Mouse (Mus musculus): ENCODE data around the gene Mapkapk5. TPM values are rescaled to one million over a fixed set of nuclear protein-coding genes. Genes with fewer than 3 reads are reported as not detected.

Gene Mapkapk5
- polyA plus RNA-seq, 1 experiment from 2014 or later = 62.8 TPM

DNA sequence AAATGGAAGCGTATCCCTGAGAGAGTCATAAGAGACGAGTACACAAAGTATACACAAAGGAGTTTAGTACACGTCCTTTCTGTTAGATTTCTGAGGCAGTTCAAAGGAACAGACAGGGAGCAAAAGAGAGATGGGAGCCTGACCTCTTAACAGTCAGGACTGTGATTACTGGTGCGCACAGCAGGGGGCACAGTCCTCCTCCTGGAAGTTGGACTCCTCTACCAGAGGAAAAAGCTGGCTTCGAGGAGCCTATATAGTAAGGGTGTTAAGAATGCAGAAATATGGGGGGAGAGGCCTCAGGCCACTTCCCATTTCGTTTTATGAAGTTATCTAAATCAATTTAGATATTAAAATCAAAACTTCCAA lies 808 bp upstream of the Mapkapk5 start:
- H3K9ac ChIP-seq = peak overlapping the region; percentile 99
- H3K27ac ChIP-seq = no peak overlapping the region
- H3K27me3 ChIP-seq = no peaks in the 10 kb centered on the region
- peak overlapping the region; percentile 93 for H3K4me2 ChIP-seq (replicated peaks)
- ATAC-seq (ENCODE audit: low FRiP score) = peak; percentile 26; the same call in 1 of the 2 replicates
- H3K36me3 ChIP-seq = no peaks in the 10 kb centered on the region
- no peaks in the 10 kb centered on the region for H3K9me3 ChIP-seq (replicated peaks)
- peaks cover 29% of the 10 kb centered on the region for H3K4me1 ChIP-seq
- peak overlapping the region; percentile 100 for H3K4me3 ChIP-seq
- WGBS = 42% methylated on average over 6 of the region's 6 CpGs

DNA sequence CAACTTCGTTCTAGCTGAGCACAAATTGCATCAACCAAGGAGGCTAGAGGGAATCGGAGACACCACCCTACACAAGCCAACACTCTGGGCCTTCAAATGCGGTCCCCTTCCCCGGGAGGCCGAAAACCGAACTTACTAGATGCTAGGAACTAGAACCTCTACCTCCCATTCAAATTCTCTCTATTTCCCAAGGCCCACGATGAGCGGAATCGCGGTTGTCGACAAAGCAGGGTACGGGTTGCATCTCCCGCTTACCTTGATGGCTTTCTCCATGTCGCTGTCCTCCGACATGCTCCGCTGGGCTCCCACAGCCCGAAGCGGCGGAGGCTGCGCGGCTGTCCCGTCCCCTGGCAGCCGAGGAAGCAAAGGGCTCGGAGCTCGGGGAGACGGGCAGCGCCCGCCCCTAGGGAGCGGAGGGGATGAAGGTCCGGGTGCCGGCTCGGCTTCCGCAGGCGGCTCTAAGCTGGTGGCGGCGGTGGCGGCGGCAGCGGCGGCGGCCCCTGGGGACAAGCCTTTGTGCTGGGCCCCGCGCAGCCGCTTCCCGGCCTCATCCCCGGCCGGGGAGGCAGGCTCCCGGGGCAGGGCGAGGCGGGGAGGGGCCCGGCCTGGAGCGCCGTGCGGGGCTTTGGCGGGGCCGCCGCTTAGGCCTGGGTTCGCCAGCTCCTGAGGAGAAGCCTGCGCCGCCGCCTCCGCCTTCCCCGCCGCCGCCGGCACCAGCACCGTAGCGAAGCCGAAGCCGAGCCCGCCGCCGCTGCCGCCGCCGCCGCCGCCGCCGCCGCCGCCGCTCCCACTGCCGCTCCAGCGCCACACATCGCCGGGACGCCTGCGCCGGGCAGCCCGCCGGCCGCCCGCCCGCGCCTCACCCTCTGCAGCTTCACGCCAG lies 554 bp downstream of the Mapkapk5 start, which contains the start of the genes Adam1a and Gm42878:
Gene Adam1a (minus strand): TSS at position 573 of the 883 bp plus-strand sequence.
Gene Gm42878 (minus strand): TSS at position 573 of the 883 bp plus-strand sequence.
- H3K9me3 ChIP-seq (replicated peaks) = no peaks in the 10 kb centered on the region
- peak within 1 kb of the TSS; percentile 99 for H3K9ac ChIP-seq
- no peaks in the 10 kb centered on the region for H3K36me3 ChIP-seq
- H3K4me1 ChIP-seq = peaks cover 29% of the 10 kb centered on the region
- no peaks in the 10 kb centered on the region for H3K27me3 ChIP-seq
- peak within 1 kb of the TSS; percentile 97 for H3K27ac ChIP-seq
- under 1% methylated on average over 64 of the region's 97 CpGs for WGBS
- peak; percentile 70 for ATAC-seq (ENCODE audit: low FRiP score)
- H3K4me2 ChIP-seq (replicated peaks) = peak within 1 kb of the TSS; percentile 93
- H3K4me3 ChIP-seq = peak within 1 kb of the TSS; percentile 100

GRCm38 (mm10) chr5:121543370-121543769 lies 2.3 kb downstream of the Mapkapk5 start:
- Histone ChIP-seq H3K4me3 (no peak overlapping the region), H3K27ac (no peak overlapping the region), H3K9ac (no peak overlapping the region), H3K4me2 (replicated peaks) (no peak overlapping the region), H3K36me3 (no peaks in the 10 kb centered on the region; the same call in 1 of the 2 replicates), H3K4me1 (peaks cover 29% of the 10 kb centered on the region), H3K9me3 (replicated peaks) (no peaks in the 10 kb centered on the region), H3K27me3 (no peaks in the 10 kb centered on the region)
- ATAC-seq (ENCODE audit: low FRiP score) = no peak
- WGBS = 81% methylated on average over 3 of the region's 3 CpGs

DNA sequence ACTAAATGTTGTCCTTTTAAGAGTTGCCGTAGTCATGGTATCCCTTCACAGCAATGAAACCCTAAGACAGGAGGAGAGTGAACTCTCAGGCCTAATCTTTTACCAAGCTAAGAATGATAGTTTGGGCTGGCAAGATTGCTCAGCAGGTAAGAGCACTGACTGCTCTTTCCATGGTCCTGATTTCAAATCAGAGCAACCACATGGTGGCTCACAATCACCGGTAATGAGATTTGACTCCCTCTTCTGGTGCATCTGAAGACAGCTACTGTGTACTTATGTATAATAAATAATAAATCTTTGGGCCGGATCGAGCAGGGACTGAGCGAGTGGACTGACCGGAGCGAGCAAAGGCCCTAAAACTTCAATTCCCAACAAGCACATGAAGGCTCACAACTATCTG lies 4.5 kb downstream of the Mapkapk5 start:
- Histone ChIP-seq H3K9ac (no peak overlapping the region), H3K4me3 (no peak overlapping the region), H3K4me2 (replicated peaks) (no peak overlapping the region), H3K9me3 (replicated peaks) (no peaks in the 10 kb centered on the region), H3K27ac (no peak overlapping the region), H3K4me1 (peaks cover 23% of the 10 kb centered on the region), H3K36me3 (peaks cover 13% of the 10 kb centered on the region), H3K27me3 (no peaks in the 10 kb centered on the region)
- ATAC-seq (ENCODE audit: low FRiP score) = no peak
- 90% methylated on average over 7 of the region's 7 CpGs for WGBS

GRCm38 (mm10) chr5:121540066-121540465 lies 5.6 kb downstream of the Mapkapk5 start:
- H3K4me2 ChIP-seq (replicated peaks) = no peak overlapping the region
- H3K27ac ChIP-seq = no peak overlapping the region
- no peak for ATAC-seq (ENCODE audit: low FRiP score)
- H3K4me3 ChIP-seq = no peak overlapping the region
- 94% methylated on average over 5 of the region's 5 CpGs for WGBS
- H3K4me1 ChIP-seq = peaks cover 22% of the 10 kb centered on the region
- no peaks in the 10 kb centered on the region for H3K27me3 ChIP-seq
- H3K9me3 ChIP-seq (replicated peaks) = no peaks in the 10 kb centered on the region
- H3K36me3 ChIP-seq = peaks cover 24% of the 10 kb centered on the region
- H3K9ac ChIP-seq = no peak overlapping the region

DNA sequence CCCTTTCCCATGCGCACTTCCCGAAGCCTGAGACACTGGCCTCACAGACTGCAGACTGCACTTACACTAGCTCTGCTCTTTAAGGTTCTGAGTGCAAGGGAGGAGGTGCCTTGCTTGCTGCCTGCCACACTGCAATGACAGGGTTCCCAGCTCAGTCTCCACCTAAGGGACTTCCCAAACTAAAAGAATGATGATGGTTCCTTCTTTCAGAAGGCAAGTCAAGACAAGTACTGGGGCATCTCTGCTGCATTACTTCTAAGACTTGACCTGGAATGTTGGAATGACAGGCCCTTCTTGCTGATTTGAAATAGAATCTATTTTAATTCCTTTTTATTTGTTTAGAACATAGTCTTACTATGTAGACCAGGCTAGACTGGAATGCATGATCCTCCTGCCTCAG lies 8.1 kb downstream of the Mapkapk5 start:
- WGBS = 92% methylated on average over 2 of the region's 2 CpGs
- no peaks in the 10 kb centered on the region for H3K27me3 ChIP-seq
- H3K4me1 ChIP-seq = peaks cover 4% of the 10 kb centered on the region; the same call in 1 of the 2 replicates
- H3K4me2 ChIP-seq (replicated peaks) = no peak overlapping the region
- peaks cover 46% of the 10 kb centered on the region for H3K36me3 ChIP-seq
- ATAC-seq (ENCODE audit: low FRiP score) = no peak
- no peak overlapping the region for H3K4me3 ChIP-seq
- no peak overlapping the region for H3K9ac ChIP-seq
- H3K9me3 ChIP-seq (replicated peaks) = no peaks in the 10 kb centered on the region
- H3K27ac ChIP-seq = no peak overlapping the region

GRCm38 (mm10) chr5:121536921-121537555 lies 8.7 kb downstream of the Mapkapk5 start:
- Histone ChIP-seq H3K9ac (no peak overlapping the region), H3K27ac (no peak overlapping the region), H3K4me3 (no peak overlapping the region), H3K27me3 (no peaks in the 10 kb centered on the region), H3K4me1 (no peaks in the 10 kb centered on the region), H3K36me3 (peaks cover 51% of the 10 kb centered on the region), H3K4me2 (replicated peaks) (no peak overlapping the region), H3K9me3 (replicated peaks) (no peaks in the 10 kb centered on the region)
- WGBS = 59% methylated on average over 7 of the region's 7 CpGs
- ATAC-seq (ENCODE audit: low FRiP score) = no peak

- H3K9ac ChIP-seq = no peak overlapping the region
- H3K36me3 ChIP-seq = peaks cover 67% of the 10 kb centered on the region
- no peak for ATAC-seq (ENCODE audit: low FRiP score)
- no peak overlapping the region for H3K27ac ChIP-seq
- no peaks in the 10 kb centered on the region for H3K4me1 ChIP-seq
- H3K4me2 ChIP-seq (replicated peaks) = no peak overlapping the region
- WGBS = 94% methylated on average over 3 of the region's 3 CpGs
- no peak overlapping the region for H3K4me3 ChIP-seq
- no peaks in the 10 kb centered on the region for H3K27me3 ChIP-seq
- H3K9me3 ChIP-seq (replicated peaks) = no peaks in the 10 kb centered on the region
Observed at GRCm38 (mm10) chr5:121535116-121535515, 10.6 kb downstream of the Mapkapk5 start.

DNA sequence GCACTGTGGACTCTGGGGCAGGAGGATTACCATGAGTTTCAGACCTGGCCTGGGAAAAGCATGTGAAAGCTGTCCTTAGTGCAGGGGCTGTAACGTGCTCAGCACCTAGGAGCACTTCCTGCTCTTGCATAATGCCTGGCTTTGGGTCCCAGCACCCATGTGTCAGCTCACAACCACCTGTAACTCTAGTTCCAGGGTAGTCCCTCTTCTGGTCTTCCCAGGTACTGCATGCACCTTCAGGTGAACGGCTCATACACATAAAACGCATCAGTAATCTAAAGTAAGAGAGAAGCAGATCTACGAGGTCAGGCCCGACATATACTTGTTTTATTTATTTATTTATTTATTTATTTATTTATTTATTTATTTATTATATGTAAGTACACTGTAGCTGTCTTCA lies 11.2 kb downstream of the Mapkapk5 start:
- no peak for ATAC-seq (ENCODE audit: low FRiP score)
- Histone ChIP-seq H3K4me3 (no peak overlapping the region), H3K4me1 (no peaks in the 10 kb centered on the region), H3K9me3 (replicated peaks) (no peaks in the 10 kb centered on the region), H3K27me3 (no peaks in the 10 kb centered on the region), H3K4me2 (replicated peaks) (no peak overlapping the region), H3K9ac (no peak overlapping the region), H3K36me3 (peaks cover 73% of the 10 kb centered on the region), H3K27ac (no peak overlapping the region)
- 95% methylated on average over 5 of the region's 5 CpGs for WGBS

GRCm38 (mm10) chr5:121526961-121527360 lies 18.7 kb downstream of the Mapkapk5 start:
- Histone ChIP-seq H3K9ac (no peak overlapping the region), H3K36me3 (peaks cover 79% of the 10 kb centered on the region), H3K27me3 (no peaks in the 10 kb centered on the region), H3K4me2 (replicated peaks) (no peak overlapping the region), H3K9me3 (replicated peaks) (no peaks in the 10 kb centered on the region), H3K4me1 (no peaks in the 10 kb centered on the region), H3K27ac (no peak overlapping the region), H3K4me3 (no peak overlapping the region)
- no peak for ATAC-seq (ENCODE audit: low FRiP score)
- 62% methylated on average over 8 of the region's 8 CpGs for WGBS

GRCm38 (mm10) chr5:121526526-121526925 lies 19.2 kb downstream of the Mapkapk5 start:
- ATAC-seq (ENCODE audit: low FRiP score) = no peak
- Histone ChIP-seq H3K4me1 (no peaks in the 10 kb centered on the region), H3K4me3 (no peak overlapping the region), H3K4me2 (replicated peaks) (no peak overlapping the region), H3K9me3 (replicated peaks) (no peaks in the 10 kb centered on the region), H3K27me3 (no peaks in the 10 kb centered on the region), H3K36me3 (peaks cover 76% of the 10 kb centered on the region), H3K9ac (no peak overlapping the region), H3K27ac (no peak overlapping the region)
- 79% methylated on average over 7 of the region's 7 CpGs for WGBS

DNA sequence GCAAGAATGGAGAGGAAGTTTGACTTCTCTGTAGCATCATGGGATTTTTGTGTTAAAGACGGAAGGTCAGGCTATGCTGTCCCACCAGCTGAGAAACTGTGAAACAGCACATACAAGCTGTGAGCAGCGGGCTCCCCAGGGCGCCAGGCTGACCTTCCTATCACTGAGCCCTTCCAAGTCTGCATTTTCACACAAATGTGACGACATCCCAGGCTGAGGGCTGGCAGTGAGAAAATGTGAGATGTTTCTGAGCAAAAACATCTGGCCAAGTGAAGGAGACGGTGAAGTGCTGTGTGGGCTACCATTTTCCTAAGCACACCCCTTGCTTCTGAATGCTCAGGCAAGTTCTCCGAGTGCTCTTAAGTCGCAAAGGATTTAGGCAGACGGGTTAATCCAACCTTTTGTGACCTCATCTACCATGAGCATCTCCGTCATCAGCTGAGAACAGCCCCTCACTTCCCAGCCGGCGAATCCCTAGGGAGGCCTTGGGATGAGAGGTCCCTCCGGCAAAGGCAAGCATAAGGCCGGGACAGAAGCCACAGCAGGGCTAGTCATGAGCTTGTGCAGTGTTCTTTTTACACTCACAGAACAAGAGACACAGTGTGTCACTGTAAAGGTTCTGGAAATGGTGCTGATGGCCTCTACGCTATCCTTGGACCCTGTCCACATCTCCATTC lies 19.8 kb downstream of the Mapkapk5 start:
- no peak overlapping the region for H3K4me3 ChIP-seq
- 83% methylated on average over 14 of the region's 14 CpGs for WGBS
- no peak overlapping the region for H3K4me2 ChIP-seq (replicated peaks)
- no peaks in the 10 kb centered on the region for H3K4me1 ChIP-seq
- H3K36me3 ChIP-seq = peaks cover 76% of the 10 kb centered on the region
- no peak overlapping the region for H3K9ac ChIP-seq
- H3K27me3 ChIP-seq = no peaks in the 10 kb centered on the region
- H3K9me3 ChIP-seq (replicated peaks) = no peaks in the 10 kb centered on the region
- no peak overlapping the region for H3K27ac ChIP-seq
- no peak for ATAC-seq (ENCODE audit: low FRiP score)
